Mouse (Mus musculus) lung, embryonic 16.5 days (tissue): ENCODE data around the gene Psd. TPM values are rescaled to one million over a fixed set of nuclear protein-coding genes. Genes with fewer than 3 reads are reported as not detected.

ENCODE experiments used
- ATAC-seq: fragments of 200-750 bp; cut with Nextera tagmentation; 2 replicates; pipeline ENCODE4 v1.8.0; 2017; ENCODE audit warnings: low read depth, mild to moderate bottlenecking, moderate library complexity
- H3K27ac ChIP-seq: fragments of 300-500 bp; sonication (generic); 2 replicates; pipeline ENCODE4 v1.5.1; 2014; ENCODE audit warnings: mild to moderate bottlenecking, control low read depth, low read length
- H3K27me3 ChIP-seq: fragments of 300-500 bp; sonication (generic); 2 replicates; pipeline ENCODE4 v1.6.1; 2014; ENCODE audit warnings: low read depth, low read length, mixed read lengths; ENCODE audit not compliant: control insufficient read depth, insufficient read depth
- H3K36me3 ChIP-seq: fragments of 300-500 bp; sonication (generic); 2 replicates; pipeline ENCODE4 v1.6.1; 2014; ENCODE audit warnings: low read length; ENCODE audit not compliant: control insufficient read depth, insufficient read depth
- H3K4me1 ChIP-seq: fragments of 300-500 bp; sonication (generic); replicated peaks from 2 replicates; pipeline ENCODE4 v1.6.1; 2014; ENCODE audit warnings: low read length, mixed read lengths; ENCODE audit not compliant: control insufficient read depth, insufficient read depth
- H3K4me2 ChIP-seq: fragments of 300-500 bp; sonication (generic); 2 replicates; pipeline ENCODE4 v1.6.1; 2014; ENCODE audit warnings: low read depth, low read length, control low read depth
- H3K4me3 ChIP-seq: fragments of 300-500 bp; sonication (generic); 2 replicates; pipeline ENCODE4 v1.5.1; 2014; ENCODE audit warnings: mild to moderate bottlenecking, low read length, control low read depth
- H3K9ac ChIP-seq: fragments of 300-500 bp; sonication (generic); 2 replicates; pipeline ENCODE4 v1.6.1; 2014; ENCODE audit warnings: low read length, control low read depth
- H3K9me3 ChIP-seq: fragments of 300-500 bp; sonication (generic); 2 replicates; pipeline ENCODE4 v1.6.1; 2016; ENCODE audit warnings: low read length; ENCODE audit not compliant: control insufficient read depth
- WGBS: fragments of 180-500 bp; shearing (Covaris S2); extraction: QIAGEN DNeasy Blood & Tissue Kit; methylation state at CpG from one replicate; pipeline ENCODE4 v1.1.7; 2014; 5-methylcytosine and 5-hydroxymethylcytosine counted together
- polyA plus RNA-seq: library from polyadenylated mRNA; unstranded; fragments of >200 nt; fragmentation: Nextera tagmentation; extraction: Ambion mirVana; gene quantifications from 2 replicates; pipeline ENCODE4 v1.2.1, GENCODE M21; 2015

Gene Psd
- polyA plus RNA-seq: 3.4 and 4.3 TPM in 2 replicates

GRCm38 (mm10) chr19:46326756-46327305 is at the start of gene Psd:
TSS of gene Psd (minus strand) at chr19:46327156.
- Histone ChIP-seq H3K4me2 (peak within 1 kb of the TSS; percentile 98), H3K36me3 (no peaks in the 10 kb centered on the region), H3K9me3 (no peaks in the 10 kb centered on the region), H3K27me3 (peaks cover 45% of the 10 kb centered on the region), H3K9ac (peak within 1 kb of the TSS; percentile 76), H3K4me3 (peak within 1 kb of the TSS; percentile 71), H3K27ac (peak within 1 kb of the TSS; percentile 89), H3K4me1 (peaks cover 18% of the 10 kb centered on the region)
- ATAC-seq: no peak
- under 1% methylated on average over 35 of the region's 35 CpGs for WGBS

GRCm38 (mm10) chr19:46375891-46376290 is 48.9 kb upstream of the Psd start:
- Histone ChIP-seq H3K4me1 (peaks cover 5% of the 10 kb centered on the region; the same call in 1 of the 2 replicates), H3K9me3 (no peaks in the 10 kb centered on the region), H3K27me3 (no peaks in the 10 kb centered on the region), H3K4me2 (no peak overlapping the region), H3K27ac (no peak overlapping the region), H3K9ac (no peak overlapping the region), H3K36me3 (peaks cover 37% of the 10 kb centered on the region), H3K4me3 (no peak overlapping the region)
- ATAC-seq: no peak
- WGBS: 27% methylated on average over 4 of the region's 4 CpGs

GRCm38 (mm10) chr19:46375489-46375888 is 48.5 kb upstream of the Psd start:
- H3K36me3 ChIP-seq: peaks cover 33% of the 10 kb centered on the region
- H3K4me1 ChIP-seq: peaks cover 5% of the 10 kb centered on the region; the same call in 1 of the 2 replicates
- no peaks in the 10 kb centered on the region for H3K27me3 ChIP-seq
- H3K9ac ChIP-seq: no peak overlapping the region
- WGBS: 50% methylated on average over 5 of the region's 5 CpGs
- H3K9me3 ChIP-seq: no peaks in the 10 kb centered on the region
- no peak overlapping the region for H3K4me3 ChIP-seq
- H3K27ac ChIP-seq: no peak overlapping the region
- ATAC-seq: no peak
- H3K4me2 ChIP-seq: no peak overlapping the region

- WGBS: 44% methylated on average over 21 of the region's 21 CpGs
- H3K4me3 ChIP-seq: no peak overlapping the region
- ATAC-seq: peak; percentile 42
- H3K27me3 ChIP-seq: no peaks in the 10 kb centered on the region
- no peaks in the 10 kb centered on the region for H3K9me3 ChIP-seq
- H3K4me2 ChIP-seq: no peak overlapping the region
- H3K36me3 ChIP-seq: peaks cover 24% of the 10 kb centered on the region
- peaks cover 5% of the 10 kb centered on the region; the same call in 1 of the 2 replicates for H3K4me1 ChIP-seq
- no peak overlapping the region for H3K9ac ChIP-seq
- H3K27ac ChIP-seq: no peak overlapping the region
Observed at GRCm38 (mm10) chr19:46374477-46375088, 47.6 kb upstream of the Psd start.

GRCm38 (mm10) chr19:46369204-46369603 is 42.2 kb upstream of the Psd start:
- ATAC-seq: peak; percentile 54; the same call in 1 of the 2 replicates
- no peak overlapping the region for H3K4me3 ChIP-seq
- WGBS: 16% methylated on average over 4 of the region's 4 CpGs

GRCm38 (mm10) chr19:46367798-46368590 is 41.0 kb upstream of the Psd start:
- 83% methylated on average over 23 of the region's 23 CpGs for WGBS
- Histone ChIP-seq H3K9me3 (no peaks in the 10 kb centered on the region), H3K27ac (no peak overlapping the region), H3K4me3 (no peak overlapping the region), H3K27me3 (no peaks in the 10 kb centered on the region), H3K4me2 (no peak overlapping the region), H3K4me1 (no peaks in the 10 kb centered on the region), H3K9ac (no peak overlapping the region), H3K36me3 (no peaks in the 10 kb centered on the region)
- ATAC-seq: no peak

More at GRCm38 (mm10) chr19:46369204-46369603, 42.2 kb upstream of the Psd start:
- Histone ChIP-seq H3K27ac (no peak overlapping the region), H3K9me3 (no peaks in the 10 kb centered on the region), H3K27me3 (no peaks in the 10 kb centered on the region), H3K4me2 (no peak overlapping the region), H3K4me1 (no peaks in the 10 kb centered on the region), H3K9ac (no peak overlapping the region), H3K36me3 (no peaks in the 10 kb centered on the region)

GRCm38 (mm10) chr19:46363294-46364009 is 36.5 kb upstream of the Psd start:
- 0 out of 2 replicates have a peak, but pooled peaks cover 3% of the 10 kb centered on the region for H3K4me1 ChIP-seq
- H3K4me3 ChIP-seq: no peak overlapping the region
- no peak overlapping the region for H3K27ac ChIP-seq
- no peak overlapping the region for H3K9ac ChIP-seq
- no peaks in the 10 kb centered on the region for H3K36me3 ChIP-seq
- H3K4me2 ChIP-seq: no peak overlapping the region
- no peaks in the 10 kb centered on the region for H3K9me3 ChIP-seq
- ATAC-seq: no peak
- H3K27me3 ChIP-seq: peaks cover under 1% of the 10 kb centered on the region
- 74% methylated on average over 11 of the region's 11 CpGs for WGBS

- peaks cover 10% of the 10 kb centered on the region for H3K27me3 ChIP-seq
- H3K27ac ChIP-seq: no peak overlapping the region
- ATAC-seq: no peak
- H3K4me2 ChIP-seq: no peak overlapping the region
- WGBS: 75% methylated on average over 8 of the region's 8 CpGs
- H3K9me3 ChIP-seq: no peaks in the 10 kb centered on the region
- no peak overlapping the region for H3K9ac ChIP-seq
- H3K4me3 ChIP-seq: no peak overlapping the region
- H3K36me3 ChIP-seq: no peaks in the 10 kb centered on the region
- peaks cover 14% of the 10 kb centered on the region; the same call in 1 of the 2 replicates for H3K4me1 ChIP-seq
Observed at GRCm38 (mm10) chr19:46362104-46362503, 35.1 kb upstream of the Psd start.
